Mouse (Mus musculus) midbrain, postnatal 0 days (tissue): Measurements from ENCODE around the gene Serac1. TPM values are rescaled to one million over a fixed set of nuclear protein-coding genes. Genes with fewer than 3 reads are reported as not detected.
"Not testable (repeated sequence)": the region's sequence is repeated elsewhere in the genome, so short reads cannot be mapped to it uniquely, and the experiment has no call there.

Experiments
- ATAC-seq: fragments of 200-750 bp; cut with Nextera tagmentation; 2 replicates; pipeline ENCODE4 v1.8.0; 2017; ENCODE audit warnings: moderate number of reproducible peaks, mild to moderate bottlenecking, moderate TSS enrichment, moderate library complexity; ENCODE audit not compliant: low FRiP score
- DNase-seq: peaks from one replicate; pipeline ENCODE4 v3.0.0-alpha.2; 2015; ENCODE audit warnings: low spot score
- H3K27ac ChIP-seq: fragments of 300-500 bp; sonication (generic); 2 replicates; pipeline ENCODE4 v1.5.1; 2014; ENCODE audit warnings: low read depth, mild to moderate bottlenecking, low read length, mixed read lengths
- H3K27me3 ChIP-seq: fragments of 300-500 bp; sonication (generic); 2 replicates; pipeline ENCODE4 v1.6.1; 2014; ENCODE audit warnings: low read length, control low read depth, mixed read lengths; ENCODE audit not compliant: insufficient read depth
- H3K36me3 ChIP-seq: fragments of 300-500 bp; sonication (generic); 2 replicates; pipeline ENCODE4 v1.6.1; 2014; ENCODE audit warnings: low read length, control low read depth, mixed read lengths; ENCODE audit not compliant: insufficient read depth
- H3K4me1 ChIP-seq: fragments of 300-500 bp; sonication (generic); 2 replicates; pipeline ENCODE4 v1.6.1; 2014; ENCODE audit warnings: mild to moderate bottlenecking, control low read depth, antibody characterized with exemption, low read length, mixed read lengths; ENCODE audit not compliant: insufficient read depth
- H3K4me2 ChIP-seq: fragments of 300-500 bp; sonication (generic); 2 replicates; pipeline ENCODE4 v1.6.1; 2014; ENCODE audit warnings: low read depth, mild to moderate bottlenecking, low read length, mixed read lengths; ENCODE audit not compliant: poor library complexity, severe bottlenecking
- H3K4me3 ChIP-seq: fragments of 300-500 bp; sonication (generic); 2 replicates; pipeline ENCODE4 v1.5.1; 2014; ENCODE audit warnings: low read depth, mild to moderate bottlenecking, low read length, moderate library complexity
- H3K9ac ChIP-seq: fragments of 300-500 bp; sonication (generic); replicated peaks from 2 replicates; pipeline ENCODE4 v1.6.1; 2014; ENCODE audit warnings: mild to moderate bottlenecking, low read length, moderate library complexity, mixed read lengths; ENCODE audit not compliant: poor library complexity, severe bottlenecking
- H3K9me3 ChIP-seq: fragments of 300-500 bp; sonication (generic); 2 replicates; pipeline ENCODE4 v1.6.1; 2016; ENCODE audit warnings: low read length, control low read depth
- CTCF ChIP-seq: IDR thresholded peaks from 2 replicates; pipeline ENCODE4 v1.5.1; 2016; ENCODE audit warnings: antibody characterized with exemption, mild to moderate bottlenecking
- WGBS: fragments of 180-500 bp; shearing (Covaris S2); extraction: QIAGEN DNeasy Blood & Tissue Kit; methylation state at CpG from one replicate; pipeline ENCODE4 v1.1.7; 2014; 5-methylcytosine and 5-hydroxymethylcytosine counted together
- polyA plus RNA-seq: library from polyadenylated mRNA; unstranded; fragments of >200 nt; fragmentation: Nextera tagmentation; extraction: Ambion mirVana; gene quantifications from 2 replicates; pipeline ENCODE4 v1.2.1, GENCODE M21; 2015
- total RNA-seq: library from RNA; depleted of rRNA; stranded (reverse); fragments of >200 nt; gene quantifications from 2 replicates; pipeline ENCODE4 v1.2.3, GENCODE M21; 2014

Serac1 gene
- total and polyA plus RNA-seq, 2 experiments from 2014 or later = 6.8 to 14.3 TPM

- WGBS = 87% methylated on average over 7 of the region's 7 CpGs
- H3K36me3 ChIP-seq = no peaks in the 10 kb centered on the region
- DNase-seq (no peak), ATAC-seq (no peak)
- H3K9me3 ChIP-seq = no peaks in the 10 kb centered on the region
- no peak overlapping the region for H3K27ac ChIP-seq
- no peaks in the 10 kb centered on the region for H3K4me1 ChIP-seq
- H3K4me2 ChIP-seq = no peak overlapping the region
- H3K4me3 ChIP-seq = no peak overlapping the region
- TF ChIP-seq CTCF = no peak
- H3K9ac ChIP-seq = no peak overlapping the region
- no peaks in the 10 kb centered on the region for H3K27me3 ChIP-seq
These were observed 53.7 kb downstream of the Serac1 start for GRCm38 (mm10) chr17:6025831-6026230.

GRCm38 (mm10) chr17:6021374-6021789 is 58.2 kb downstream of the Serac1 start:
- ATAC-seq = peak; percentile 49; the same call in 1 of the 2 replicates
- H3K4me1 ChIP-seq, H3K27ac ChIP-seq, H3K27me3 ChIP-seq, H3K9me3 ChIP-seq, H3K36me3 ChIP-seq, DNase-seq, H3K4me3 ChIP-seq, H3K9ac ChIP-seq: not testable (repeated sequence)
- peak overlapping the region; percentile 35 for H3K4me2 ChIP-seq
- WGBS = 44% methylated on average over 5 of the region's 5 CpGs

GRCm38 (mm10) chr17:6020636-6021035 is 58.9 kb downstream of the Serac1 start:
- ATAC-seq = no peak
- no peaks in the 10 kb centered on the region for H3K9me3 ChIP-seq
- 58% methylated on average over 7 of the region's 7 CpGs for WGBS
- H3K9ac ChIP-seq = no peak overlapping the region
- TF ChIP-seq CTCF = no peak
- no peaks in the 10 kb centered on the region for H3K27me3 ChIP-seq
- no peaks in the 10 kb centered on the region for H3K4me1 ChIP-seq
- no peak overlapping the region for H3K27ac ChIP-seq
- DNase-seq = no peak
- H3K4me2 ChIP-seq = no peak overlapping the region
- H3K36me3 ChIP-seq = no peaks in the 10 kb centered on the region
- H3K4me3 ChIP-seq = no peak overlapping the region

GRCm38 (mm10) chr17:6019776-6020175 is 59.8 kb downstream of the Serac1 start:
- Histone ChIP-seq H3K9me3 (no peaks in the 10 kb centered on the region), H3K27ac (no peak overlapping the region), H3K9ac (no peak overlapping the region), H3K4me2 (no peak overlapping the region), H3K4me1 (no peaks in the 10 kb centered on the region), H3K27me3 (no peaks in the 10 kb centered on the region), H3K4me3 (no peak overlapping the region), H3K36me3 (no peaks in the 10 kb centered on the region)
- 73% methylated on average over 2 of the region's 2 CpGs for WGBS
- no peak for ATAC-seq
- peak; percentile 56 for DNase-seq
- TF ChIP-seq CTCF = peak; percentile 81

DNA sequence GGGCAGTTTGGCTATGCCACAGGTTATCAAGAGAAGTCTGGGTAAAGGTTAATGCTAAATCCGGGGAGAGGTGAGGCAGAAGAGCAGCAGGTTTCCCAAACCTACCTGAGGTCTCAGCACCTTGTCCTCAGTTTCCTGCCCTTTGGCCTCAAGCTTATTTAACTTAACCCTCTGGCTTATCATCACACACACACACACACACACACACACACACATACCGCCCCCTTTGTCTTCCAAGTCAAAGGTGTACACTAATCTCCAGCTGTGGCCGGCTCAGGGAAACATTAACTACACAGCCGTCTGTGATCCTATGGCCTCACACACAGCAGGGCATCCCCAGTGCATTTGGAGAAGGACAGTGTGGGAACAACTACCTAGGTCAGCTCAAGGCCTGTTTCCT is 61.2 kb downstream of the Serac1 start:
- H3K27me3 ChIP-seq = no peaks in the 10 kb centered on the region
- no peaks in the 10 kb centered on the region for H3K36me3 ChIP-seq
- DNase-seq (no peak), ATAC-seq (no peak)
- H3K27ac ChIP-seq = no peak overlapping the region
- H3K4me1 ChIP-seq = no peaks in the 10 kb centered on the region
- no peak overlapping the region for H3K9ac ChIP-seq
- WGBS = 86% methylated on average over 4 of the region's 4 CpGs
- no peak overlapping the region for H3K4me3 ChIP-seq
- TF ChIP-seq CTCF = no peak
- no peak overlapping the region for H3K4me2 ChIP-seq
- no peaks in the 10 kb centered on the region for H3K9me3 ChIP-seq

DNA sequence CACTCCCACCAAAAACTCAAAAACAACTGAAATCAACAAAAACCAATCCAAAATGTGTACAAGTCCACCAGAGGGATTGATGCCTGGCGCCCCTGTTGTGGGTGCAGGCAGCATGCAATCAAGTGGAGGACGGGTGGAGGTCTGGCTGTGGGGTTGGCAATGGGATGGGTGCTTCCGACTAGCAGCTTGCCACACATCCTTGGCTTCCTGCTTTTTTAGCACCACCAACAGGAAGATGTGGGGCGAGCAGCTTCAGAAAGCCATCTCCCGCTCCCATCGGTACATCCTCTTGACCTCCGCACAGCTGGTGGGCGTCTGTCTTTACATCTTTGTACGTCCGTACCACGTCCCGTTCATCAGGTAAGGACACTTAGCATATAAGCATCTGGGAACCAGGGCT is 62.3 kb downstream of the Serac1 start:
- no peaks in the 10 kb centered on the region for H3K9me3 ChIP-seq
- WGBS = 56% methylated on average over 12 of the region's 12 CpGs
- no peaks in the 10 kb centered on the region for H3K4me1 ChIP-seq
- no peak for ATAC-seq
- no peak overlapping the region for H3K4me3 ChIP-seq
- no peaks in the 10 kb centered on the region for H3K36me3 ChIP-seq
- H3K4me2 ChIP-seq = no peak overlapping the region
- no peak for DNase-seq
- no peaks in the 10 kb centered on the region for H3K27me3 ChIP-seq
- H3K9ac ChIP-seq = no peak overlapping the region
- H3K27ac ChIP-seq = no peak overlapping the region
- peak; percentile 48 for TF ChIP-seq CTCF
